Mouse (Mus musculus) CD4-positive, CD25-positive, alpha-beta regulatory T cell, adult 2 months (primary cell): ENCODE data around the gene Rsph3a.
"Not testable (repeated sequence)": the region's sequence is repeated elsewhere in the genome, so short reads cannot be mapped to it uniquely, and the experiment has no call there.

Experiments used
- DNase-seq: peaks from one replicate; pipeline ENCODE4 v3.0.0-alpha.2; 2012; ENCODE audit warnings: low read depth, low spot score

The Rsph3a gene

DNA sequence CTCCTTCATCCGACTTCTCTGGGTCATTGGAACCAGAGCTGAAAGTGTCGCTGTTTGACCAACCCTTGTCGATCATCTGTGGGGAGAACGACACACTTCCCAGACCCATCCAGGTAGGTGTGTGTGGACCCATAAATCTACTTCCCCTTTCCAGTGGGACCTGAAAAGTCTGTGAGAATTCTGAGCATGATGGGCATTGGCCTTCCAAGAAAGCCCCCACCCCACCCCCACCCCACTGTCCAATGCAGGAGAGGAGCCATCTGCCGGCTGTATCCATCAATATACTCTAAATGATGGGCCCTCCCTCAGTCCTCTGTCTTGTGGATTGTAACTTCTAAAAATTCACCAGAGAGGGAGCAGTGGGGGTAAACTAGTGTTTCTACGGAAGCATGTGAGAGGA is 16.8 kb upstream of the Rsph3a start:
- DNase-seq = peak; percentile 31

DNA sequence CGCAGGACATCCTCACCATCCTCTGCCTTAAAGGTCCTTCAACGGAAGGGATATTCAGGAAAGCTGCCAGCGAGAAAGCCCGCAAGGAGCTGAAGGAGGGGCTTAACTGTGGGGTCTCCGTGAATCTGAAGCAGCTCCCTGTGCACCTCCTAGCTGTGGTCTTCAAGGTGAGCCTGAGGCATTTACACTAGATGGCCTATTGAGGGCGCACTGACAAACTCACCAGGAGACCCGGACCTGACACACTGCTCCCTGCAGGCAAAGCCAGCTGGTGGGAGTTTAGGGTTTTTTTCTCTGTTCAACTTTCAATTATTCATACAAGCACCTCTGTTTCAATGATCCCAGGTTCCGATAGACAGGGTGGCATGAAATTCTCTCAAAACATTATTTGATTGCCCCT is 16.1 kb upstream of the Rsph3a start:
- DNase-seq = peak; percentile 79

DNA sequence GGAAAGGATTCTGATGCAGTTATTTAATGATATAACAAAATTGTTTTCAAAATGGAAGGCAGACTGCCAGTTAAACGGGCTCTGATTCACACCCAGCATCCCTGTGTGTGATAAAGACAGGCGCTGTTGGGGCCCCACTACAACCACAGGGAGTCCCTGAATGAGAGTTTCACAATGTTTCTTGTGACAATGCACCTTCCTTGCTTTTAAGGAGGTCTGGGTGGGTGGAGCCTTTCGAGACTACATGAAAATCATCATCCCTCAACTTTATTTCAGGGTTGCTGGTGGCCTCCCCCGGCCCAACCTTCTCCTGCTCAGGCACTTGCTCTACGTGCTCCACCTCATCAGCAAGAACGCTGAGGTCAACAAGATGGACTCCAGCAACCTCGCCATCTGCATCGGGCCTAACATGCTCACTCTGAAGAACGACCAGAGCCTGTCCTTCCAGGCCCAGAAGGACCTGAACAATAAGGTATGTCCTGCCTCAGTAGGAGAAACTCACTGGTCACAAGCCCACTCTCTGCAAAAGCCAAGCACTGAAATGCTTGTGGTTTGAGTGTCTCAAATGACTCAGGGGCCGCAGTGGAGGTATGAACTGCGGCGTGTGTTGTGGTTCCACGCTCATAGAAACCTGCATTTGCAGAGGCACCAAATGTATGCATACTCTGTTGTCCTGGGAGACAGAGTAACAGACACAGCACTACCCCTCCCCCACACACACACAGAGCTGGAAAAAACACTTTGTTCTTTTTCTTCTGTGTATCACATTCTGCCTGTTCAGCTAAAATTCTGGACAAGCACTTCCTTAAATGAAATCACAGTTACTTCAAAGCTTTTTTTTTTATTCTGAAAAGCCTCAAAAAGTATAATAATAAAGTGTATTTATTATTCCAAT is 14.1 kb upstream of the Rsph3a start:
- peak; percentile 69 for DNase-seq

DNA sequence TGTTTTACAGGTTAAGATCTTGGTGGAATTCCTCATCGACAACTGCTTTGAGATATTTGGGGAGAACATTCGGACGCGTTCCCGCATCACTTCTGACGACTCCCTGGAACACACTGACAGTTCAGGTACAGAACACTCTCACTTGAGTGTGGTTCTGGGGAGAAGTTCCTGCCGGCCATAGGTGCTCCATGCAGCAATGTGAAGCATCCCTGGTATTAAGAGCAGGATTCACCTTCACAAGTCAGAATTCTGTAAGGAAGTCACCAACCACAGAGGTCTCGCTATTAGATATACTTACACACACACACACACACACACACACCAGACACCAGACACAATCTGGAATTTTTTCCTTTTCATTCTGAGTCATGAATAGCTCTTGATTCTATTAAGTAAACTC is 13.3 kb upstream of the Rsph3a start:
- not testable (repeated sequence) for DNase-seq

DNA sequence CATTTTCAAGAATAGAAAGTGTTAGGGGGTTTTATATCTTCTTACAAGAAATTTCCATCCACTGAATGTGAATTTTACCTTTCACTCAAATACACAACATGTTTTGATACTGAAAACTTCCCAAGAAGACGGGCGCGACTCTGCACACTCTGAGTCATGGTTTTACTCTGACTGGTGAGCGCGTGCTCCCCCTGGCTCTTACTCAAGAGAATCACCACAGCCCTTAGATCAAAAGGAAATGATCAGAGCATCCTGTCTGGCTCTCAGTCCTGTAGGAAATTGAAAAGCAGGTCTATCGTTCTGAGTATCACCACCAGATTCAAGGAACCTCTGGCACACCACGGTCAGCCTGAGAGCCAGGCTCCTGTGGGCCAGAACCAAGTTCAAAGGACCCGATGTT is 5.8 kb upstream of the Rsph3a start:
- DNase-seq = peak; percentile 90

DNA sequence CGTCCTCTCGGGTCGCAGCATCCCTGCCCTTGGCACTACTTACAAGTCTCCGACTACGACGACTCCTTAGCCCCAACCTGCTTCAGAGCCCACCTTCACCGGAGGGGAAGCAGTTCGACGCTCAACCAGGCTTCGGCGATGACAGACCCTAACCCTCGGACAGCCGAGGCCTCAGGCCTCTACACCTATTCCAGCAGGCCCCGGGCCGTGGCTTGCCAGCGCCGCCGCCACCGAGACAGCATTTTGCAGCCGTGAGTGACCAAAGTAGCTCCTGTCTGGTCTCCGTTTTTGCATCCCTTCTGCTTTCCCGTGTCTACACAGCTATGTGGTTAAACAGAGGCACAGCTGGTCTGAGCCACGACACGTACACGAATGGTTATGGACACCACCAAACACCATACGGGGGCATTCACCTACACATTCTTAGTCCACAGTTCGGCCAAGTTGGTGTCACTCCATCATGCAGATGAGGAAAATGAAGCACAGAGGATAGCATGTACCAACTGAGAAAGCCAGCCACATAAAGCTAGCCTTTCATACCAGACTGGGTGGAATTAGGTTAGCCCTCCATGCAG is 726 bp downstream of the Rsph3a start:
- DNase-seq = not testable (repeated sequence)

DNA sequence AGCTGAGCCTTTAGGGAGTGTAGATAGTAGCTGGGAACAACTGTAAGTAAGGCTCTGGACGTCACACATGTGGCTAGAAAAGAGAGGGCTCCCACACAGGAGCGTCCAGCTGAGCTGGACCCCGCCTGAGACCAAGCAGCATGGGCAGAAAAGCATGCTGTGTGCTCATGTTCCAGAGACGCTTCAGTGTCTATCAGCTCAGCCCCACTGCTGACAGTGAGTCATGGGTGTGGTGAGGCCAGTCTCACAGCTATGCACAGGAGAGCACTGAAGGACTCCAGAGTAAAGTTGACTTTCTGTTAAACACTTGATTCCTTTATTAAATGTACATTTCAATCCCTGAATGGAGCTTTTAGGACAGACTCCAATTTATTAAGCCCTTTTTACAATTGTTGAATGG is 5.9 kb downstream of the Rsph3a start:
- DNase-seq = not testable (repeated sequence)

DNA sequence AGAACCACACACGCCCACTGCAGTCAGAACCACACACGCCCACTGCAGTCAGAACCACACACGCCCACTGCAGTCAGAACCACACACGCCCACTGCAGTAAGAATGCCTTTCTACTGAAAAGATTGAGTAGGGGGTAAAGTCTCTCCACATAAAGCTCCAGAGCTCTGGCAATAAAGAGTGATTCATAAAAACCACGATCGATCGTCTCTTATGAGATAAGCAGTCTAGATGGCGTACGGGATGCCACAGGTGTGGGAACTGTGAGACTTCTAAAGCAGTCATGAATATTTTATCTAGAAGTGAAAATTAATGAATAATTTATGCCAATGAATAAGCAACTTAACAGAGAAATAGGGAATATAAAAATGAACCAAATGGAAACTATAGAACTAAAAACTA is 11.8 kb downstream of the Rsph3a start:
- DNase-seq = not testable (repeated sequence)

DNA sequence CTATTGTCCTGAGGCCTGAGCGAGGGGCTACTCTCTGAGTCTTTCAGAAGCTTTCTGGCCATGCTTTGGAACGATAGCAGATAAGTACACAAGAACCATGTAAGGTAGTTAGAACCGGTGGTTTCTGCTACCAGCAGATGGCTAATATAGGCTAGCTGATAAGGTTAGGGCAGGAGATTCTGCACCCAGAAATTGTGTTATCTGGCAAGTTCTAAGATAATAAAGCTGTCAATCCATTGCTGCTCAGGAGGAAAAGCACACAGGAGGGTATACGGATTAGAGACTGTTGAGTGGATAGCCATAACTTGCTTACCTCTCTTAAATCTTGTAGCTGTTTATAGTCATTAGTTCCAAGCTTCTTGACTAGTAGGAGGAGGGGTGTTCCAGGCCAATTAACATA is 17.9 kb downstream of the Rsph3a start:
- DNase-seq = not testable (repeated sequence)

DNA sequence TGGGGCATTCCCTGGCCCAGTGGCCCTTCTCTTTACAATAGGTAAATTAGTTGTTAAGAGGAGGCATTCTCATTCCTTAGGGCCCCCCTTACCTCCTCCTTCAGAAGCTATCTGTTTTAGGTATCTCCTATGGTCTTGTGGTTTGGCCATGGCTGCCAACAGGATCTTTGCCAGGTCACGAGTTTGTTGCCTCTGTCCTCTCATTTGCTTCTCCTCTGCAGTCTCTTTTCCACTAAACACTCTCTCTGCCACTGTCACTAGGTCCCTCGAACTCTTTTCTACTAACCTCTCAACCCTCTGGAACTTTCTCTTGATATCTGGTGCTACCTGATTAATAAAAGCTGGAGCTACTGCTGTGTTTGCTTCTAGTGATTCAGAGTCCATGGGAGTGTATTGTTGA is 19.0 kb downstream of the Rsph3a start:
- DNase-seq = not testable (repeated sequence)

DNA sequence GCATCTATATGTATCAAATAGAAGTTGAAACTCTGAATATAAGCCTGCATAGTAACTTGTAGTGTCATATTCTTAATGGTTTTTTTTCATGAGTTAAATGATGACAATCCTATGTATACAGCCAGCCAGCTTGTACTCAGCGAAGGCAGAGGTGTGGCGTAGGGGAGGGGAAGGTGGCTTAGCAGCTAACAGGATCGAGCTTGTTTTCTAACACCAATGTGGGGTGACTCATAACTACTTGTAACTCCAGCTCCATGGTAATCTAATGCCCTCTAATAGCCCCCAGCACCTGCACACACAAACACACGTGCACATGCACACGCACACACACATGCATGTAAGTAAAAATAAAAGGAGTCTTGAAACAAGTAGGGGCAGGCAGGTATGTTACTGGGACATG is 23.1 kb downstream of the Rsph3a start:
- DNase-seq = not testable (repeated sequence)

DNA sequence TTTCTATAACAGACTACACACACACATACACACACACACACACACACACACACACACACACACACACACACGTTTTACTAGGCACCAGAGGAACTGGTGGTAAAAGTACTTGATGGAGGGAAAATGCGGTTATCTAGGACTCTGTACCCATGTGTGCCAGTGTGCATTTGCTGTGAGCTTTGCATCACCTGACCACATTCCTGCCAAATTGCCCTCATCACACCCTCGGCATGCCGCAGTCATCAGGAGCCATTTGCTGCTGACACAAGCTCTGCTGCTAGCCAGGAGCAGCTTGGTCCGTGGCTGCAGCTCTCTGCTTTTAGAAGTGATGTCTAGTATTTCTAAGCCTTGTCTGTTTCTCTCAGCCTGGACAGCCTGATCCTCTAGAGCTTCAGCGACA is 24.4 kb downstream of the Rsph3a start:
- DNase-seq = not testable (repeated sequence)

DNA sequence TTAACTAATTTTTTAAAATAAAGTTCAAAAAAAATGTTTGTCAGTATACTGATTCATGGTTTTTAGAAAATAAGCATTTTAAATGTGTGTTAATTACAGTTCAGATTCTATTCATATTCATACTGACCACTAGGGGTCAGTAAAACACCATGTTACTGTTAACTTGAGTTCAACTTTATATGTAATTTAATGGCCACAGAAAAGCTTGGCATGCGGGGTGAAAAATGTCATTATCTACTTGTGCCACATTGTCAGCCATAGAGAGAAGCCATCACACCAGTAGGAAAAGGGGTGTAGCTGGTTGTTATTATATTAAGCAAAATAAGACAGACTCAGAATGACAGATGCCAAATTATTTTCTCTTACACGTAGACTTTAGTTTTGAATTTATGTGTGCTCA is 38.1 kb downstream of the Rsph3a start:
- DNase-seq = not testable (repeated sequence)

DNA sequence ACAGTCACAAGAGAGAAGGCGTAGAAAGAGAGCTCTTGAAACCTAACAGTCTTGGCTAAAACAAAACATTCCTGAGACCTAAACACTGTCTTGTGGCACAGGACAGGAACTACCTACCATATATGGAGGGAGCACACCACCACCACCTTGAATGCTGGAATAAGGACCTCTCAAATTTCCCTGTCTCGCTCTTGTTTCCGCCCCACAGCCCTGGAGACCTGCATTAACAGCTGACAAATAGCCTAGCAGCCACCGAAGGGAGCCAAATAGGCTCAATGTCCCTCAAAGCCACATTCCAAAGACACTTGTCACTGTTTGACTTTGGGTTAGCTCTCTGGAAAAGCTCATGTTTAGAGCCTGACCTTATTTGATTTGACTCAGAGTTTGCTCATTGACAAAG is 40.2 kb downstream of the Rsph3a start:
- DNase-seq = not testable (repeated sequence)

DNA sequence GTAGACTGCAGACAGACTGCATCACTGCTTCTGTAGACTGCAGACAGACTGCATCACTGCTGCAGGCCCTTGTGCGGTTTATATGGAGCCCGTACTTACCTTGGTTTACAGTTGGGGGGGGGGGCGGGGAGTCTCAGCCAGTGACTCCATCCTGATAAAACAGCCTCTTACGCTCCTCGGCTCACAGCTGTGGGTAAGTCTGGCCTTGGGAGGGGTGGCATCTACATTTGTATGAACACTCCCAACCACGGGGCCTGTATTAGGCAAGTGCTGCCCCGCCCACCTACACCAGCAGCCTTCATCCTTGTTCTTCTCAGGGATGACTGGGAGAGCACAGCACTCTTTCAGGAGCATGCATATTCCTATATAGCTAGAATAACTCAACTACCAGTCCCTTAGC is 41.6 kb downstream of the Rsph3a start:
- not testable (repeated sequence) for DNase-seq

DNA sequence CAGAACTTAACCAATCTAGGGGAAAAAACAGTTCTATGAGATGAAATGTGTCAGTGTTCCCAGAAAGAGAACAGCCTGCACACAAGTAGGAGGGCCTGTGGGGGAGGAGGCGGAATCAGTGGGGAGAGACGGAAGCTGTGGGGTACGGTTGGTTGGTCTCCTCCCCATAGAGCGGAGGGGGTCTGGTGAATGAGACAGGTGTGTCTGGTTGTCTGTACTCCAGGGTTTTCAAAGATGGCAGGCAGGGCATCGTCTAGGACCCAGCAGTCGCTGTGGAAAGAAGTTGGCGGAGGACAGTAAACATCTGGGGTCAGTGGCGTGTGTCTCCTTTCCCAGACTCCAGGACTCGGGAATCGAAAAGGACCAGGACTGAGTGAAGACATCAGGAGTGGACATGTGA is 57.8 kb downstream of the Rsph3a start:
- DNase-seq = not testable (repeated sequence)

DNA sequence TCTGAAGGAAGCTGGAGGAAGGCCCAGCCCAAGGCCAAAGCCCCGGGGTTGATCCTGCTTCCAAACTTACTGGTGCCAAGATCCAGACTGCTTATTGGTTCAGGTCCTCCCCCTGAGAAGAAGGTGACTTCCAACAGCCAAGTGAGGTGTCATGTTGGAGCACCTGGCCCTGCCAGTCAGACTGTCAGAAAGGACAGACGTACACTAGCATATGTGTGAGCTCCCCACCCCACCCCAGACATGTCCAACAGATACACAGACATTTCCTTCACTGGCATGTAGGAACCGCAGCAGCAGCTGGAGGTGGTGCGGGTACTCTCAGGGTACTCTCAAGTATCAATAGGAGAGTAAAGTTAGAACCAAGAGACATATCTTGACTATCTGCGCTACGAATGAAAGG is 61.4 kb downstream of the Rsph3a start:
- not testable (repeated sequence) for DNase-seq

DNA sequence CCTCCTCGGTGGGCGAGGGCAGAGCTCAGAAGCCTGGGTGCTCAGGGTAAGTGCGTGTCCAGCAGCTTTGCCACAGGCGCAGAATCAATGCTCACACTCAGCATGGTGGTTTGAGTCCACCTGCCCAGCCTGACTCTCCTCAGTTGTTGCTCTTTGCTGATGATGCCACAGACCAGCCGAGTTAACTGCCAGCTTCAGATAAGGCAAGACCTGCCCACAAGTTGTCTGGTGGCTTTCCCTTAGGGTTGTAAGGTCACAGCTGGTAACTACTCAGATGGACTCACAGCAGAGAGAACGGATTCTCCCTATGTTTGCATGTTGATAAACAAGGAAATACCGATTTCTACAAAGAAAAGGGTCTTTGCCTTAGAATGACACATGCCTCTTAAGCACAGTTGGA is 64.2 kb downstream of the Rsph3a start:
- not testable (repeated sequence) for DNase-seq

DNA sequence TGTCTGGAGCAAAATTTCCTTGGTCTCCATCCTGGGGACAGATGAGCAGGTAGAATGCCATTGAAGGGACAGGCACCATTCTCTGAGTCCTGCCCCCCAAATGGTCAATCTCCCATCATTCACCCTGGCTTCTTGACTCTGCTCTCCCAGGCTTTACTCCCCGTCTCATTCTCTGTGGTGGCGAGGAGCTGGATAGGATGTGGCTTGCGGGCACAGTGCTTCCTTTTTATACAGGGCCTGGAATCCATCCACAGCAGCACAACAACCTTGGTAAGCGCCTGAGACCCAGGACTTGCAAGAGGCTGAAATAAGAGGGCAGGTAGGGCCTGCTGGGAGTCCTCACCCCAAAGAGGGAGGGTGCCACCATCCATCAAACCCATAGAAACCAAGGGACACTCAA is 68.6 kb downstream of the Rsph3a start:
- not testable (repeated sequence) for DNase-seq

DNA sequence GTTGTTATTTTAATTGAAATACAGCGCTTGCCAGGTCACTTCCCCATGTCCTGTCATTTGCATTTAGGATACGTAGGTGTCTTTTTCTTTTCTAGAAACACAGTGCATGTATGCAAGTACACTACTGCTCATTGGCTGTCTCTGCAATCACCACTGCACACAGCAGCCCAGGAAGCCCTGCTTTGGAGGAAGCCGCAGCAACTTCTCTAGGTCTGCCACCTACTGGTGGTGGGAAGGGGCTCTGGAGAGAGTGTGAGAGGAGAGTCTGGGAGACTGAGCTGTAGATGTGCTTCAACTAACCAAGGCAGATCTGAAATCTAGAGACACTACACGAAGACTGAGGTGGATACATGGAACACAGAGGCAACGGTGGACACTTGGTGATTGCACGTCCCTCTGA is 77.3 kb downstream of the Rsph3a start:
- not testable (repeated sequence) for DNase-seq

DNA sequence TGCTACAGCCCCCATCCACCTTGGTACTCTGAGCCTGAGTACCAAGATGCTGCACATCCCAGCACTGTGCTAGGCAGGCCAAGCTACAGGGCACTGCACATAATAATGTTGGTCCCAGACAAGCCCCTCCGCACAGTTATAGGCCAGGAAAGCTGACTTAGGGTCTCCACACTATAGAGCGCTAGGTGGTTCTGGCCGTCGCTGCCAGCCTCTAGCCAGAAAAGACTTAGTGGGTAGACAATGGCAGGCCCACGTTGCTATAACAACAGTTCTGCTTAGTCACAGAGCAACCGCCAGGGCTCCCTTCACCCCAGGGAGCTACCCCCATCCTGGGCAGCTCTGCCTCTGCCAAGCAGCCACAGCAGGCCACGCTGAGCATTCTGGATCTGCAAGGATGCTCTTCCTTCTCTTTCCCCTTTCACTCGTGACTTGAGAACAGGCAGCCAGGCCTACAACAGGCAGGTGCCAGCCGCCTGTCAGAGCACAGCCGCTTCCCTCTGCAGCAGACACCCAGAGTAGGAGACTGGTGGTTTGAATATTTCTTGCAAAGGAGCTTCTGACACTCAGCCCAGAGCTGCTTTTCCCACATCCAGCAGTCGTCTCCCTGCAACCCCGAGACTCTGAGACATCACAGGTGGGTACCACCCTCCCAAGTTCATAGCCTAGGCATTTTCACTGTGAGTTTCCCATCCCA is 82.2 kb downstream of the Rsph3a start:
- DNase-seq = not testable (repeated sequence)
